Mouse (Mus musculus): ENCODE measurements around the gene Mettl1. TPM values are rescaled to one million over a fixed set of nuclear protein-coding genes. Genes with fewer than 3 reads are reported as not detected.

The Mettl1 gene
- polyA plus RNA-seq (2015; fragmentation: Nextera tagmentation; extraction: Ambion mirVana), result 15.6 and 15.7 TPM in 2 replicates

DNA sequence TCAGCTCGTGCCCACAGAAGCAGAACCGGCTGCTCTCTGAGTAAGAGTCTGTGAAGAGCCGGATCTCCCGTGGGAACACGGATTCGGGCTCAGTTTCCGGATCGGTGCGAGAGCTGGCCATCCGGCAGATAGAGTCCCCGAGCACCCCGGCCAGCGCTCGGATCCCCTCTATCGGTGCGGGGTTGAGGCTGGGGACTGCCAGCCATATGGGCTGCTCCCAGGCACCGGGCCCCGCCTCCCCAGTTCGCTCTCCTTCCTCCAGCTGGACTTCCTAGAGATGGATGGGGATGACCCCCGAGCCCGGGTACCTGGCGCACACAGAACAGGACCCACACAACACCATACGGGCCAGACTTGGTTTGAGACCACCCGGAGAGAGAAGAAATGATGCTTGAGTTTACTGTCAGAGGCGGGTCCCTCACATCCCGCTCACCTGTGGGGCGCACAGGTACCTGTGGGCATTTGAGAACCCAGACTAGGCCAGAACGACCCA, at the start of gene Mettl1, which contains the start of gene Eef1akmt3:
TSS of gene Mettl1 (plus strand) at position 141 of the 493 bp plus-strand sequence.
TSS of gene Eef1akmt3 (minus strand) at position 240 of the 493 bp plus-strand sequence.
- WGBS (ENCODE audit: insufficient replicate concordance), result under 1% methylated on average over 28 of the region's 28 CpGs
- Histone ChIP-seq H3K27ac (replicated peaks) (no peak within 1 kb of the TSS; the same call in 1 of the 2 replicates), H3K9me3 (replicated peaks) (no peaks in the 10 kb centered on the region), H3K9ac (peak within 1 kb of the TSS; percentile 54), H3K27me3 (peaks cover 54% of the 10 kb centered on the region), H3K4me3 (replicated peaks) (peak within 1 kb of the TSS; percentile 75), H3K4me2 (peak within 1 kb of the TSS; percentile 93), H3K4me1 (replicated peaks) (peaks cover 24% of the 10 kb centered on the region), H3K36me3 (replicated peaks) (0 out of 2 replicates have a peak, but pooled peaks cover 4% of the 10 kb centered on the region)
- peak; percentile 40 for ATAC-seq (ENCODE audit: insufficient read depth)

- Histone ChIP-seq H3K27me3 (no peaks in the 10 kb centered on the region), H3K4me3 (replicated peaks) (no peak overlapping the region), H3K9me3 (replicated peaks) (no peaks in the 10 kb centered on the region), H3K9ac (no peak overlapping the region), H3K27ac (replicated peaks) (no peak overlapping the region), H3K4me2 (no peak overlapping the region), H3K4me1 (replicated peaks) (peaks cover 36% of the 10 kb centered on the region), H3K36me3 (replicated peaks) (peaks cover 47% of the 10 kb centered on the region)
- ATAC-seq (ENCODE audit: insufficient read depth), result no peak
- 68% methylated on average over 3 of the region's 3 CpGs for WGBS (ENCODE audit: insufficient replicate concordance)
These were observed 49.5 kb upstream of the Mettl1 start for GRCm38 (mm10) chr10:126991676-126992075.

DNA sequence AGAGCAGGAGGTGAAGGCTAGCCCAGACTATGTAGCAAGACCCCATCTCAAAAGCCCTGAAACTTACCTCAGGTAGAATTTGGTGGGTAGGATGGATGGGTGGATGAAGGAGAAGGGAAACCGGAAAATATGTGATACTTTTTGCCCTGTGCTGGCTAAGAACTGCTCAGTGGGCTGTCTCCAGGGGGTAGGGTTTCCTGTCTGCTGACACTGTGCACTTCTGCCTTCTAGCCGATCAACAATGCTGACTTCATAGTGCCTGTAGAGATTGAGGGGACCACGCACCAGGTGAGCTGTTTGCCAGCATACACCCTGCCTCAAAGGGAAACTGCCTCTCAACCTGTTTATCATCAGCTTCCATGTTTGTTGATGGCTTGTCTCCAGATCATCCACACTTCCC, 47.6 kb upstream of the Mettl1 start:
- H3K27ac ChIP-seq (replicated peaks), result no peak overlapping the region
- no peak overlapping the region for H3K4me3 ChIP-seq (replicated peaks)
- peaks cover 63% of the 10 kb centered on the region for H3K36me3 ChIP-seq (replicated peaks)
- H3K9me3 ChIP-seq (replicated peaks), result no peaks in the 10 kb centered on the region
- H3K4me2 ChIP-seq, result no peak overlapping the region
- H3K9ac ChIP-seq, result no peak overlapping the region
- H3K4me1 ChIP-seq (replicated peaks), result peaks cover 23% of the 10 kb centered on the region
- no peaks in the 10 kb centered on the region for H3K27me3 ChIP-seq
- ATAC-seq (ENCODE audit: insufficient read depth), result no peak
- 70% methylated on average over 3 of the region's 3 CpGs for WGBS (ENCODE audit: insufficient replicate concordance)

DNA sequence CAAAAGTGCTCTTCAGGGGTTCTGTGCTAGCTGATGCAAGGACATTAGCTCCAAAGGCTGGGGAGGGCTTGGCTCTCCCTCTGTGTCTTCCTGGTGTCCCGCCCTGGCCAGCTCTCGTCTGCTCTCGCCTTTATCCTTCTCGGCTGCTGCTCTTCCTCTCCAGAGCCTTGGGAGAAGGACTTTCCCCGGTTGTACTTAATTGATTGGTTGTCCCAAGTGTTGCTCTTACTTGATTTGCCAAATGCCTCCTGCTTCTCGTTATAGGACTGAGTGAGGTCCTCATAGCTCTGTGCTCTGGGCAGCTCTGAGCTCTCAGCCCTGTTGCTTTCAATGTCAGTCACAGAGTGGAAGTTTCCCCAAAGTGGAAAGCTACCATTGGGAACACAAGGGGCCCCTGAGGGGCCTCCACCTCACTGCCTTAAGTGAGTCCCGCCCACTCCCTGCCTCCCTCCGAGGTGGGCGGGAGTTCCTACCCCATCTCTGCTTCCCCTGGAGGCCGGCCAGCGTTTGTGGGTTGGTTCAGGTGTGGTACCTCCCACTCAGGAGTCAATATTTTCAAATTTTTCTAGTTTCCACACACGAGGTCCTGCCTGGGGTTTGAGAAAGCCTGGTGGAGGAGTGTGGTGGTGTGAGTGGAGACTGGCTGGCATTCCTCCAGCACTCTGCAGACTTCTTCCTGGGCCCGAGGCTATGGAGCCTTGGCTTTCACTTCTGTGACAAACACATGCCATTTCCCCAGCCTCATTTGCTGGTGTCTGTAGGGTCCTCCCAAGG, 43.7 kb upstream of the Mettl1 start:
- H3K4me1 ChIP-seq (replicated peaks), result peaks cover 7% of the 10 kb centered on the region; the same call in 1 of the 2 replicates
- H3K36me3 ChIP-seq (replicated peaks), result peaks cover 58% of the 10 kb centered on the region
- H3K9me3 ChIP-seq (replicated peaks), result no peaks in the 10 kb centered on the region
- ATAC-seq (ENCODE audit: insufficient read depth), result no peak
- H3K9ac ChIP-seq, result no peak overlapping the region
- no peak overlapping the region for H3K4me3 ChIP-seq (replicated peaks)
- H3K27me3 ChIP-seq, result no peaks in the 10 kb centered on the region
- no peak overlapping the region for H3K27ac ChIP-seq (replicated peaks)
- WGBS (ENCODE audit: insufficient replicate concordance), result 54% methylated on average over 13 of the region's 13 CpGs
- no peak overlapping the region for H3K4me2 ChIP-seq

GRCm38 (mm10) chr10:127000529-127000928, 40.7 kb upstream of the Mettl1 start, which contains the start of gene Avil:
Gene Avil (plus strand): TSS chr10:127000709.
- Histone ChIP-seq H3K4me3 (replicated peaks) (no peak within 1 kb of the TSS), H3K27me3 (no peaks in the 10 kb centered on the region), H3K36me3 (replicated peaks) (peaks cover 28% of the 10 kb centered on the region), H3K4me1 (replicated peaks) (peaks cover 7% of the 10 kb centered on the region; the same call in 1 of the 2 replicates), H3K27ac (replicated peaks) (no peak within 1 kb of the TSS), H3K9ac (no peak within 1 kb of the TSS), H3K4me2 (no peak within 1 kb of the TSS), H3K9me3 (replicated peaks) (no peaks in the 10 kb centered on the region)
- no peak for ATAC-seq (ENCODE audit: insufficient read depth)
- 74% methylated on average over 5 of the region's 5 CpGs for WGBS (ENCODE audit: insufficient replicate concordance)

DNA sequence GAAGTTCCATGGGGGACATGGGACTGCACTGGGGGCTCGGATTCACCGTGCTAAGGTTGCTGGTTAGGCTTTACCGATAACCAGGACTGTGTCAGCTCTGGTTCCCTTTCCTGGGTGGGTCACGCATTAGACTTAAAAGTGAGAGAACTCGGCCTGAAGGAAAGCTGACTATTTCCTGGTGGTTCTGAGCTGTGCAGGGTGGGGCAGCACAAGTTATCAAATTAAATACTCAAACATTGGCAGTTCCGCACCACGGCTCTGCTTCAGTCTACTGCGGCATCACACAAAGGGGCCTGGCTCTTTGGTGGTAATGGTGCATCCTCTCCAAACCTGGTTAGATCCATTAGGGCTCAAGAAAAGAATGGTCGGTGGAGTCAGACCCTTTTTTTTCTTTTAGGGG, 39.9 kb upstream of the Mettl1 start:
- H3K4me2 ChIP-seq, result no peak overlapping the region
- H3K27ac ChIP-seq (replicated peaks), result no peak overlapping the region
- ATAC-seq (ENCODE audit: insufficient read depth), result no peak
- no peak overlapping the region for H3K4me3 ChIP-seq (replicated peaks)
- 58% methylated on average over 9 of the region's 9 CpGs for WGBS (ENCODE audit: insufficient replicate concordance)
- H3K9ac ChIP-seq, result no peak overlapping the region
- H3K9me3 ChIP-seq (replicated peaks), result no peaks in the 10 kb centered on the region
- peaks cover 7% of the 10 kb centered on the region; the same call in 1 of the 2 replicates for H3K4me1 ChIP-seq (replicated peaks)
- H3K36me3 ChIP-seq (replicated peaks), result peaks cover 21% of the 10 kb centered on the region
- H3K27me3 ChIP-seq, result no peaks in the 10 kb centered on the region

DNA sequence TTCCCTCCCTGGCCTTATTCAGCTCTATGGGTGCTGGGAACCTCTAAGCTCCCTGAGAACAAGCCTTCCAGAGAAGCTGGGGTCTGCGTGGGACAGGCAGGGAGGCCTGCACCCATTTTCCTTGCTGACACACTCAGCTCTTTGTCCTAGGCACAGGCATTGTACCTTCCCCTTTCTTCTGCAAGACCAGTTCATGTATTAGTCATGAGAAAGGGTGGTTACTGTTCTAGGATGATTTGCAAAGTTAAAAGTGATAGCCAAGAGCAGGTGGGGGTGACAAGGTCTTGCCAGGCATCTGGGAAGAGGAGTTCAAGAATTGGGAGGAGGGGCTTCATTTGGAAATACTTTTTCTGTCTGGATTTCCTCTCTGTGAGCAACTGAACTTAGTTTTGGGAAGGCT, 39.2 kb upstream of the Mettl1 start:
- H3K9me3 ChIP-seq (replicated peaks), result no peaks in the 10 kb centered on the region
- no peak overlapping the region for H3K27ac ChIP-seq (replicated peaks)
- ATAC-seq (ENCODE audit: insufficient read depth), result no peak
- H3K4me1 ChIP-seq (replicated peaks), result peaks cover 7% of the 10 kb centered on the region; the same call in 1 of the 2 replicates
- peaks cover 21% of the 10 kb centered on the region for H3K36me3 ChIP-seq (replicated peaks)
- H3K9ac ChIP-seq, result no peak overlapping the region
- no peak overlapping the region for H3K4me3 ChIP-seq (replicated peaks)
- 72% methylated on average over 1 of the region's 1 CpGs for WGBS (ENCODE audit: insufficient replicate concordance)
- H3K4me2 ChIP-seq, result no peak overlapping the region
- H3K27me3 ChIP-seq, result no peaks in the 10 kb centered on the region

GRCm38 (mm10) chr10:127002765-127003164, 38.4 kb upstream of the Mettl1 start:
- Histone ChIP-seq H3K4me3 (replicated peaks) (no peak overlapping the region), H3K27ac (replicated peaks) (no peak overlapping the region), H3K9me3 (replicated peaks) (no peaks in the 10 kb centered on the region), H3K36me3 (replicated peaks) (peaks cover 14% of the 10 kb centered on the region), H3K27me3 (no peaks in the 10 kb centered on the region), H3K9ac (no peak overlapping the region), H3K4me1 (replicated peaks) (peaks cover 1% of the 10 kb centered on the region; the same call in 1 of the 2 replicates), H3K4me2 (no peak overlapping the region)
- 52% methylated on average over 5 of the region's 5 CpGs for WGBS (ENCODE audit: insufficient replicate concordance)
- no peak for ATAC-seq (ENCODE audit: insufficient read depth)

GRCm38 (mm10) chr10:127003334-127003733, 37.9 kb upstream of the Mettl1 start:
- Histone ChIP-seq H3K4me1 (replicated peaks) (no peaks in the 10 kb centered on the region; the same call in 1 of the 2 replicates), H3K4me2 (no peak overlapping the region), H3K9me3 (replicated peaks) (no peaks in the 10 kb centered on the region), H3K4me3 (replicated peaks) (no peak overlapping the region), H3K36me3 (replicated peaks) (peaks cover 8% of the 10 kb centered on the region), H3K27ac (replicated peaks) (no peak overlapping the region), H3K27me3 (no peaks in the 10 kb centered on the region), H3K9ac (no peak overlapping the region)
- WGBS (ENCODE audit: insufficient replicate concordance), result 62% methylated on average over 8 of the region's 8 CpGs
- ATAC-seq (ENCODE audit: insufficient read depth), result no peak

DNA sequence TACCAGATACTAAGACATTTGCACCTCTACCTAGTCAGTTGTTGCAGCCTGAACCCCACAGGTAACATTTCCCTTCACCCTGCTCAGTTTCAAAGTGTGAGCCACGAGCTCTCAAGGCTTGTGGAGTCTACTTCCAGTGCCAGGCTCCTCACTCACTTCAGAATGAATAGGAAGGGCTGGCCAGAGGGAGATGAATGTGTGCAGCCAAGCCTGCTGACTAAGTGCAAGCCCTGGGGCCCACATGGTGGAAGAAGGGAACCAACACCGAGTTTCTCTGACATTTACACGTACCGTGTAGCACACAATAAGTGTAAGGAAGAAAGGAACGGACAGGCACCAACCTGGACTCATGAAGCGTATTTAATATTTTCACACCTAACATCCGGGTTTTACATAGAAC, 37.4 kb upstream of the Mettl1 start:
- H3K9ac ChIP-seq, result no peak overlapping the region
- H3K9me3 ChIP-seq (replicated peaks), result no peaks in the 10 kb centered on the region
- H3K4me2 ChIP-seq, result no peak overlapping the region
- H3K27me3 ChIP-seq, result no peaks in the 10 kb centered on the region
- H3K4me1 ChIP-seq (replicated peaks), result no peaks in the 10 kb centered on the region; the same call in 1 of the 2 replicates
- WGBS (ENCODE audit: insufficient replicate concordance), result 61% methylated on average over 7 of the region's 7 CpGs
- H3K27ac ChIP-seq (replicated peaks), result no peak overlapping the region
- no peak overlapping the region for H3K4me3 ChIP-seq (replicated peaks)
- ATAC-seq (ENCODE audit: insufficient read depth), result no peak
- H3K36me3 ChIP-seq (replicated peaks), result peaks cover 3% of the 10 kb centered on the region

GRCm38 (mm10) chr10:127016488-127016887, 24.7 kb upstream of the Mettl1 start:
- ATAC-seq (ENCODE audit: insufficient read depth), result no peak
- Histone ChIP-seq H3K9ac (no peak overlapping the region), H3K27me3 (no peaks in the 10 kb centered on the region), H3K4me3 (replicated peaks) (no peak overlapping the region), H3K36me3 (replicated peaks) (no peaks in the 10 kb centered on the region), H3K4me2 (no peak overlapping the region), H3K9me3 (replicated peaks) (no peaks in the 10 kb centered on the region), H3K27ac (replicated peaks) (no peak overlapping the region), H3K4me1 (replicated peaks) (no peaks in the 10 kb centered on the region)
- 42% methylated on average over 5 of the region's 5 CpGs for WGBS (ENCODE audit: insufficient replicate concordance)
